Mouse (Mus musculus) c-Kit-positive CD71-negative TER-119-negative erythroid progenitor cells, embryonic 14.5 days (primary cell): Measurements from ENCODE around the gene Znrf3.

Source experiments
- DNase-seq: peaks from one replicate; pipeline ENCODE4 v3.0.0-alpha.2; 2013; ENCODE audit warnings: low read depth

Gene Znrf3

DNA sequence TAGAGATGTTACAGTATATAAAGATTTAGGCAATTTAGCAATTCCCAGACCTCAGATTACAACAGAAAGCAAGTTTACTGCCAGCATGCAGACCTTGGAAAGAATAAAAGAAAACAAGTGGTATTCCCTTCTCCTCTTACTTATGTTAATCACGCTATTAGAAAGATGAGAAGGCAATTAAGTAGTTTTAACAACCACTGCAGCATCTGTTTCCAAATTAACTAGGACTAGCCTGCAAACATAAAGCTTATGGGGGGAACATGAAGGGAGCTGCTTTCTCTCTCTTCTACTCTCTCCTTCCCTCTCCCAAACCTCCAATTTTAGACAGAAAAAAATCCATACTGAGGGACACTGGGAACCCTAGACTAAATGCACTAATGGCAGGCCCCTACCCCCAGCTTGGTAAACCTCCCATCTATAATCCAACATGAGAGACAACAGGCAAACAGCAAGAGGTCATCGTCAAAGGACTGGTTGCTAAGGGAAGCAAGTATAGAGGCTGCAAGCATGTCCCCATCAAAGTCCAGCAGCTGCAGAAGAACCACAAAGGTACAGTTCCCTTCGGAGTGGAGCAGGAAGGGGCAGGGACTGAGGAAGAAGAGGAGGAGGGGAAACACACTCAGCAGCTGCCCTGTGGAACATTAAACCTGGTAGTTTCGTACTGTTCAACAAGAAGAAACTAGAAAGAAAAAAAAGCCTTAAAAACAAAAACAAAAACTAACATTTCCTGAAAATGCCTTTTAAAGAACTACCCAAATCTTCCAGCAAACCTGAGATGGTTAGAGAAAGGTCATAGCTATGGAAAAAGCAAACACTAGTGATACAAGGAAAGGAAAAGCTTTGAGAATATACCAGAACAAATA, 53.4 kb downstream of the Znrf3 start:
- DNase-seq: no peak

- DNase-seq: no peak
Observed at GRCm38 (mm10) chr11:5382652-5383051, 62.0 kb downstream of the Znrf3 start.

- no peak for DNase-seq
Observed at GRCm38 (mm10) chr11:5381226-5381625, 63.4 kb downstream of the Znrf3 start.

DNA sequence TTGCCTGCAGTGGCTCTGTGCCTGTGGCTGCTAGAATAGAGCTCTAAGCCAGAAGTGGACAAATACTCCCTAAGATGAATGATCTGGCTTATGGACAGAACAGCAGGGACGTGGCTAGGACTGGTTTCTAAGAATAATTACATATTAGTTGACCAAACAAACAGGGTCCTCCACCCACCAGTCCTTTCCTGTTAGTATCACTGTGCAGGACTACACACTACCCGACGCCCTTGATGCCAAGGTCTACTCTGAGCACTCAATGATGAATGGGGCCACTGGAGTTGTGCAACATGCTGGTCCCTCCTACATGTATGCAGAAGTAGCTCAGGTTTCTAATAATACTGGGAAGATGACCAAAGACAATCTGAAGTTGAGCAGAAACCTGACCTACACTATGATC, 64.4 kb downstream of the Znrf3 start:
- no peak for DNase-seq

DNA sequence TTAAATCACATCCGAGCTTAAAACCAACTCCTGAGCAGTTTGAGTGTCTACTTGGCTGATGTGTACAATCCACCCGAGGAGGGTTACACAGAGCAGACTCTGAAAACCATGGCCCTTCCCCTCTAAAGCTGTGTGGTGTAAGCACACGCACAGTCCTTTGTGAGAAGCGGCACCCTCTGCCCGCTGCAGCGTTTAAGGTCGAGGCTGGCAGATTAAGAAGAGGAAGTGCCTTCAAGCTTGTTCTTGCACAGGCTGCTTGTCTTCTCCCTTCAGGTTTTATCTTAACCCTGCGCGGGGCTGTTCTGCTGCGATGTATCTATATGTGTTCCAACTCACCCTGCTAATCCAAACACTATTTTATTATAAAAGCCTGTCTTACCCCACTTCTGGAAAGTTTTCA, 75.5 kb downstream of the Znrf3 start:
- DNase-seq: peak; percentile 39

- DNase-seq: no peak
Observed at GRCm38 (mm10) chr11:5368492-5368891, 76.2 kb downstream of the Znrf3 start.

GRCm38 (mm10) chr11:5355266-5355764, 89.3 kb downstream of the Znrf3 start:
- no peak for DNase-seq

DNA sequence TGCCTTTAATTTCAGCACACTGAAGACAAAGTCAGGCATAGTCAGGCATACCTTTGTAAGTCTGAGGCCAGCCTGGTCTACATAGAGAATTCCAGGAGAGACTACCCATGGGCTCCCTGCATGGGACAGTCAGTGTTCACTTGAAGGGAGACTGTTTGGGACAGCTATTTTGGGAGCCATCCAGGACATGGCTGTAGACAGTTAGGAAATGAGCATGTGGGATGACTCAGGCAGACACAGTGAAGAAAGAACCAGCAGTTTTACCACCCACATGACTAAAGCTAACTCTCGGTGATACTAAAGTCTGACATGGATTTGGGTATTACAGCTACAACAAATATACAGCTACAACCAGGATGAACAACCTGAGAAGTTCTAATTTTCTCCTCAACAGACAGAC, 89.9 kb downstream of the Znrf3 start:
- DNase-seq: no peak

- no peak for DNase-seq
Observed at GRCm38 (mm10) chr11:5353032-5353431, 91.6 kb downstream of the Znrf3 start.

- no peak for DNase-seq
Observed at GRCm38 (mm10) chr11:5349483-5349882, 95.2 kb downstream of the Znrf3 start.

- DNase-seq: no peak
Observed at GRCm38 (mm10) chr11:5346845-5347640, 97.6 kb downstream of the Znrf3 start.

GRCm38 (mm10) chr11:5343748-5344147, 100.9 kb downstream of the Znrf3 start:
- no peak for DNase-seq

DNA sequence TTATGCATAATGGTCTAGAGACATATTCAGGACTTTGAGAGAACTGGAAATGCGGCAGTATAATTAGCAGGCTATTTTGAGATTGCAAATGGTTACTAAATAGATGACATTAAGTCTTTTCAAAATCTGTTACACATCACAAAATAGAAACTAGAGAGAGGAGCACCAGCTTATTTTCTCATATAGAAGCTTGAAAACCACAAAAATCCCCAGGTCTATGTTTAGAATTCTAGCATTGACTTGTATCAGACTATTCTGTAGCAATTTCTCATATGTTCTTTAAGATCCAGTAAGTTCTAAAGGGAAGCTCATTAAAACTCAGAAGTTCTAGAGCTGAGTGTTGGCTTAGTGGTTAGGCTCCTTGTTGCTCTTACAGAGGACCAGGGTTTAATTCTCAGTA, 104.9 kb downstream of the Znrf3 start:
- DNase-seq: no peak

- no peak for DNase-seq
Observed at GRCm38 (mm10) chr11:5336852-5337251, 107.8 kb downstream of the Znrf3 start.

DNA sequence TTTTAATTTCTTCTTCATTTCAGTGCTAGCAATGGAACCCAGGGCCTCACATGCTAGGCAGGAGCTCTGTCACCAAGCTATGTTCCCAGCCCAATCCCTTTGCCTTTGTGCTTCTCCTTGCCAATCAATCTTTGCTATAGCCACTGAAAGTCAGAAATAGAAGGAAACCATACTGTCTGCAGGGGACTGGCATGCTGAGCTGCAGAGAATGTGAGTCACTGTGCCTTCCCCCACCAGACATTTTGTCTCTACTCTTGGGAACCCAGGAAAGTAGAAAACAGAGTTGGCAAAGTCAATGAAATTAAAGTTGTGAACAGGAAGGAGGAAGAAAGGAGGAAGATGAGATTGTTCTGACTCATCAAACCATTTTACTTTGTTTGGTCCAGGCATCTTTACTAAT, 108.4 kb downstream of the Znrf3 start:
- no peak for DNase-seq

- DNase-seq: no peak
Observed at GRCm38 (mm10) chr11:5330851-5331250, 113.8 kb downstream of the Znrf3 start.

DNA sequence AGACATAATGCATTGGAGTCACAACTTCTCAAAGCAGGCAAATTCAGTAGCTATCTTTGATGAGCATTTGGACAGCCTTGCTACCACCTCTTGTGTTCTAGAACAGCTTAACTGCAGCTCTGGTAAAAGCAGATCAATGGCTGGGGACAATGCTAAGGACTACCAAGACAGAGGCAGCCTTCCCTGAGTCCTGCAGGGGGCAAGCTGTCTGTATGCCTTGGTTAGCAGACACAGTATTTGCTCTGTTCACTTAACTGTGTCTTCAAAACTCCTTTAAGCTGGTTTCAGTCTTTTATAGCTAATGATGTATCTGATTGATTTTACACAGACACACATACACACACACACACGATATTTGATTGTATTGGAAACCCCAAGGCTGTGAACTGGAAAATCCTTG, 117.0 kb downstream of the Znrf3 start:
- no peak for DNase-seq

DNA sequence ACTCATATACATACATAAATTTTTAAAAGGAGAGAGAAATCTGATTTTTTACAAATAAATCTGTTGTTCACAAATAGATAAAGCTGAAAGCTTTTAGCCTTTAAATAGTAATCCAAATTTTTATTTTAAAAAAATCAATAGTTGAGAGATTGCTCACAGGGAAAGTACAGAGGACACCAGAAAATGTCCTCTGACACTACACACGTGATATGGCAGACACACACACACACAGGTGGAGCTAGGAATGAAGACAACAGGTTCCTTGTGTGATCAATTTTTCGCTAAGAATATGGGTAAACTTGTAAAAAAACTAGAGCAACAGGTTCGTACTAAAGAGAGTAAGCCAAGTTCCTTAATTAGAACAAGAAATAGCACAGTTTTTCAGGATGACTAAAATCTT, 118.4 kb downstream of the Znrf3 start:
- no peak for DNase-seq

DNA sequence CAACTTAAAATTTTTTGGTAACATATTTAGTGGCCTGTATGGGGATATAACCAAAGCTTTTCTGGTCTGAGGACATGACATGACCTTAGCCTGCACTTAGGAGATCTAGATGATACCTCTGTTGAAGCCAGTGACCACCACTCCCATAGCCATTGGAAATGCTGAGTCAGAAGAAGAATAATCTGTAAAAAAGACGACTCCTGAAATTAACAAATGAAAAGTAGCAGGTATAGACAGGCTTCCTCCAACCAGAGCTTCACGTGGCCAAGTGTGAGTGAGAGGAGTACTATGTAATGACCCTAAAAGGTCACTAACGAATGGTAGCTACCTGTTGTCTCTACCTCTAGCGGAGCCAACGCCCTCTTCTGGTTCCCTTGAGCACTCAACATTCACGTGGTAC, 119.4 kb downstream of the Znrf3 start:
- DNase-seq: no peak

DNA sequence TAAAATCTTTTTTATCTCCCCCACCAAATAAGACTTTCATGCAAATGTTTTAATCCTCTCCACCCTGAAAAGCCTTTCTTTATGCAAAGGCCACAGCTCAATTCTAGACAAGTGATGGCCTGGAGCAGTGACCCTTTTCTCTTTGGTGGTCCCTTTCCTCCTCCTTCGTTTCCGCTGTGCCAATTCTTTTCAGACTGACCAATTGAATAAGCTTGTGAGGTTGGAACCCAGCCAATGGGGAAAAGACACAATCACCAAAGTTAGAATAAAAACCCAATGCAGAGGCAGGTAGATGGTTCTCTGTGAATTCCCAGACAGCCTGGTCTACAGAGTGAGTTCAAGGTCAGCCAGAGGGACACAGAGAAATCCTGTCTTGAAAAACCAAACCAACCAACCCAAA, 120.4 kb downstream of the Znrf3 start:
- DNase-seq: no peak

GRCm38 (mm10) chr11:5321687-5322086, 123.0 kb downstream of the Znrf3 start:
- DNase-seq: no peak

- DNase-seq: no peak
Observed at GRCm38 (mm10) chr11:5318976-5319375, 125.7 kb downstream of the Znrf3 start.
